Mouse (Mus musculus) ES-E14 (cell line): ENCODE results near the gene Slc1a2.

Source experiments
- CHD2 ChIP-seq: IDR thresholded peaks from 2 replicates; pipeline ENCODE4 v1.6.1; 2014; ENCODE audit warnings: mild to moderate bottlenecking, low read depth, low read length, inconsistent platforms
- MAFK ChIP-seq: IDR thresholded peaks from 2 replicates; pipeline ENCODE4 v1.6.1; 2014; ENCODE audit warnings: mild to moderate bottlenecking, low read depth, low read length, inconsistent platforms; ENCODE audit not compliant: insufficient read depth

- no peak for TF ChIP-seq CHD2
- no peak for TF ChIP-seq MAFK
Measured at GRCm38 (mm10) chr2:102624538-102624937, 33.9 kb upstream of the Slc1a2 start.
